Mouse (Mus musculus) C2C12 (cell line): Measurements from ENCODE around the gene Ddx17.

Experiments
- CEBPB ChIP-seq: IDR thresholded peaks from one replicate; pipeline ENCODE4 v1.6.1; 2011; ENCODE audit warnings: low read depth, mild to moderate bottlenecking, control low read depth, moderate library complexity
- CTCF ChIP-seq: IDR thresholded peaks from one replicate; pipeline ENCODE4 v1.5.1; 2011; ENCODE audit not compliant: control insufficient read depth, insufficient read depth, insufficient read length
- FOSL1 ChIP-seq: IDR thresholded peaks from one replicate; pipeline ENCODE4 v1.8.0; 2011; ENCODE audit warnings: mild to moderate bottlenecking, low read length; ENCODE audit not compliant: poor library complexity, insufficient read depth, severe bottlenecking
- MAX ChIP-seq: IDR thresholded peaks from one replicate; pipeline ENCODE4 v1.6.1; 2011; ENCODE audit warnings: mild to moderate bottlenecking, control low read depth
- MYOD1 ChIP-seq: IDR thresholded peaks from one replicate; pipeline ENCODE4 v1.6.1; 2011; ENCODE audit warnings: low read depth; ENCODE audit not compliant: control insufficient read depth, insufficient read length
- MYOG ChIP-seq: IDR thresholded peaks from one replicate; pipeline ENCODE4 v1.6.1; 2011; ENCODE audit not compliant: control insufficient read depth, insufficient read length; ENCODE audit errors: extremely low read depth
- USF1 ChIP-seq: IDR thresholded peaks from one replicate; pipeline ENCODE4 v1.6.1; 2011; ENCODE audit warnings: low read depth, mild to moderate bottlenecking, control low read depth, moderate library complexity

GRCm38 (mm10) chr15:79562417-79562816 lies 15.9 kb upstream of the Ddx17 start:
- TF ChIP-seq FOSL1 (no peak), CTCF (no peak), USF1 (no peak), MAX (no peak), CEBPB (no peak), MYOD1 (no peak), MYOG (no peak)
